9 mouse cellular contexts compared by ENCODE assay signal in genomic region chr7:31053882-31054447, GRCm38 (mm10). TPM values are rescaled to one million over a fixed set of nuclear protein-coding genes. Genes with fewer than 3 reads are reported as not detected.
DNase-seq lines count a peak whose midpoint lies in the region; ATAC-seq lines count a peak whose summit lies in the region.
"Had no signal": no experiment of that assay in that cellular context is flagged by ENCODE, and none has a peak within 500 bp of the region (broad histone marks: within the 10 kb centered on the region; RNA-seq: fewer than 3 reads in every experiment).

No protein-coding gene starts in this region.

- H3K4me2 ChIP-seq in lung, embryonic 15.5 days, result peak overlapping the region; percentile 53; the same call in 1 of the 2 replicates
- peak overlapping the region; percentile 49; the same call in 1 of the 2 replicates for H3K4me2 ChIP-seq in intestine, embryonic 15.5 days (replicated peaks)
- H3K4me2 ChIP-seq in stomach, embryonic 16.5 days (ENCODE audit: low read depth, low read length), result peak overlapping the region; percentile 53

- H3K4me1 ChIP-seq in lung, embryonic 15.5 days, result peaks cover 65% of the 10 kb centered on the region
- H3K4me1 ChIP-seq in intestine, embryonic 15.5 days (replicated peaks), result peaks cover 59% of the 10 kb centered on the region
- peaks cover 39% of the 10 kb centered on the region for H3K4me1 ChIP-seq in stomach, embryonic 16.5 days (ENCODE audit: control insufficient read depth, insufficient read depth, low read length)

- H3K9ac ChIP-seq in lung, embryonic 15.5 days, result no peak overlapping the region
- H3K9ac ChIP-seq in intestine, embryonic 15.5 days, result no peak overlapping the region
- H3K9ac ChIP-seq in stomach, embryonic 16.5 days (ENCODE audit: low read length), result 0 out of 2 replicates have a peak overlapping the region, but pooled peaks have one; percentile 43
- H3K9ac ChIP-seq: liver, embryonic 14.5 days had no signal

- 18% methylated on average over 10 of the region's 10 CpGs for WGBS in lung, embryonic 15.5 days
- WGBS in intestine, embryonic 15.5 days, result 34% methylated on average over 10 of the region's 10 CpGs
- 36% methylated on average over 10 of the region's 10 CpGs for WGBS in stomach, embryonic 16.5 days

- peaks cover 51% of the 10 kb centered on the region for H3K27me3 ChIP-seq in lung, embryonic 15.5 days
- peaks cover 44% of the 10 kb centered on the region for H3K27me3 ChIP-seq in intestine, embryonic 15.5 days (replicated peaks)
- peaks cover 45% of the 10 kb centered on the region for H3K27me3 ChIP-seq in stomach, embryonic 16.5 days (ENCODE audit: control insufficient read depth, insufficient read depth, low read length)

- no peak overlapping the region for H3K4me3 ChIP-seq in lung, embryonic 15.5 days
- no peak overlapping the region for H3K4me3 ChIP-seq in intestine, embryonic 15.5 days (replicated peaks)
- no peak overlapping the region for H3K4me3 ChIP-seq in stomach, embryonic 16.5 days (replicated peaks; ENCODE audit: low read length)

- no peaks in the 10 kb centered on the region for H3K9me3 ChIP-seq in lung, embryonic 15.5 days
- H3K9me3 ChIP-seq in intestine, embryonic 15.5 days, result no peaks in the 10 kb centered on the region
- no peaks in the 10 kb centered on the region for H3K9me3 ChIP-seq in stomach, embryonic 16.5 days (replicated peaks; ENCODE audit: control insufficient read depth, low read length)

- DNase-seq in cerebellum, adult 11-12 months, result peak; percentile 67
- no peak for DNase-seq in lung, adult 18-20 months
- DNase-seq in T-cell, adult 2 months (ENCODE audit: low spot score), result no peak
- no peak for DNase-seq in urinary bladder, postnatal 36 days (ENCODE audit: low spot score in 2 of 2)

- H3K27ac ChIP-seq in lung, embryonic 15.5 days, result no peak overlapping the region
- no peak overlapping the region for H3K27ac ChIP-seq in intestine, embryonic 15.5 days
- H3K27ac ChIP-seq in stomach, embryonic 16.5 days (ENCODE audit: low read length), result 0 out of 2 replicates have a peak overlapping the region, but pooled peaks have one; percentile 19
- H3K27ac ChIP-seq: liver, embryonic 14.5 days had no signal

- ATAC-seq in cerebellum, adult (ENCODE audit: insufficient number of reproducible peaks, low FRiP score, low TSS enrichment), result no peak
- ATAC-seq in lung, embryonic 15.5 days (ENCODE audit: borderline replicate concordance, extremely low read depth, low FRiP score, low TSS enrichment), result no peak
- no peak for ATAC-seq in intestine, embryonic 15.5 days
- ATAC-seq in stomach, embryonic 16.5 days (ENCODE audit: insufficient read depth, low FRiP score), result no peak

- H3K36me3 ChIP-seq in lung, embryonic 15.5 days, result no peaks in the 10 kb centered on the region
- no peaks in the 10 kb centered on the region for H3K36me3 ChIP-seq in intestine, embryonic 15.5 days
- H3K36me3 ChIP-seq in stomach, embryonic 16.5 days (ENCODE audit: control insufficient read depth, insufficient read depth, low read length), result no peaks in the 10 kb centered on the region

RNA-seq across cellular contexts. Expression of gene Fxyd7, which starts 2.7 kb away (rescaled TPM):
- 5.2 and 5.3 TPM in 2 replicates for polyA plus RNA-seq in lung, embryonic 15.5 days (2015; fragmentation: Nextera tagmentation; extraction: Ambion mirVana)
- 20.3 and 20.7 TPM in 2 replicates for polyA plus RNA-seq in intestine, embryonic 15.5 days (2015; fragmentation: Nextera tagmentation; extraction: Ambion mirVana)
- 22.2 and 25.8 TPM in 2 replicates for polyA plus RNA-seq in stomach, embryonic 16.5 days (2015; fragmentation: Nextera tagmentation; extraction: Ambion mirVana)

RNA-seq across cellular contexts. Expression of gene Fxyd1, which starts 3.0 kb away (rescaled TPM):
- polyA plus RNA-seq in lung, embryonic 15.5 days (2015; fragmentation: Nextera tagmentation; extraction: Ambion mirVana), result 82.5 and 86.9 TPM in 2 replicates
- 64.5 and 80.1 TPM in 2 replicates for polyA plus RNA-seq in intestine, embryonic 15.5 days (2015; fragmentation: Nextera tagmentation; extraction: Ambion mirVana)
- polyA plus RNA-seq in stomach, embryonic 16.5 days (2015; fragmentation: Nextera tagmentation; extraction: Ambion mirVana), result 127 and 129 TPM in 2 replicates

RNA-seq across cellular contexts. Expression of gene Lgi4, which starts 5.2 kb away (rescaled TPM):
- polyA plus RNA-seq in lung, embryonic 15.5 days (2015; fragmentation: Nextera tagmentation; extraction: Ambion mirVana), result 0.21 and 0.35 TPM in 2 replicates
- polyA plus RNA-seq in intestine, embryonic 15.5 days (2015; fragmentation: Nextera tagmentation; extraction: Ambion mirVana), result 1.5 TPM in 2 replicates
- polyA plus RNA-seq in stomach, embryonic 16.5 days (2015; fragmentation: Nextera tagmentation; extraction: Ambion mirVana), result 0.92 and 1.7 TPM in 2 replicates

RNA-seq across cellular contexts. Expression of gene Fxyd5, which starts 11.7 kb away (rescaled TPM):
- polyA plus RNA-seq in lung, embryonic 15.5 days (2015; fragmentation: Nextera tagmentation; extraction: Ambion mirVana), result 50.1 TPM in 2 replicates
- polyA plus RNA-seq in intestine, embryonic 15.5 days (2015; fragmentation: Nextera tagmentation; extraction: Ambion mirVana), result 21.7 and 29.8 TPM in 2 replicates
- polyA plus RNA-seq in stomach, embryonic 16.5 days (2015; fragmentation: Nextera tagmentation; extraction: Ambion mirVana), result 28.0 and 31.0 TPM in 2 replicates

RNA-seq across cellular contexts. Expression of gene Fxyd3, which starts 22.5 kb away (rescaled TPM):
- 50.1 and 54.3 TPM in 2 replicates for polyA plus RNA-seq in lung, embryonic 15.5 days (2015; fragmentation: Nextera tagmentation; extraction: Ambion mirVana)
- polyA plus RNA-seq in intestine, embryonic 15.5 days (2015; fragmentation: Nextera tagmentation; extraction: Ambion mirVana), result 70.8 and 77.4 TPM in 2 replicates
- polyA plus RNA-seq in stomach, embryonic 16.5 days (2015; fragmentation: Nextera tagmentation; extraction: Ambion mirVana), result 497 and 614 TPM in 2 replicates
